Mouse (Mus musculus): Measurements from ENCODE around the gene Syt8.
"Not testable (repeated sequence)": the region's sequence is repeated elsewhere in the genome, so short reads cannot be mapped to it uniquely, and the experiment has no call there.

Syt8 gene

DNA sequence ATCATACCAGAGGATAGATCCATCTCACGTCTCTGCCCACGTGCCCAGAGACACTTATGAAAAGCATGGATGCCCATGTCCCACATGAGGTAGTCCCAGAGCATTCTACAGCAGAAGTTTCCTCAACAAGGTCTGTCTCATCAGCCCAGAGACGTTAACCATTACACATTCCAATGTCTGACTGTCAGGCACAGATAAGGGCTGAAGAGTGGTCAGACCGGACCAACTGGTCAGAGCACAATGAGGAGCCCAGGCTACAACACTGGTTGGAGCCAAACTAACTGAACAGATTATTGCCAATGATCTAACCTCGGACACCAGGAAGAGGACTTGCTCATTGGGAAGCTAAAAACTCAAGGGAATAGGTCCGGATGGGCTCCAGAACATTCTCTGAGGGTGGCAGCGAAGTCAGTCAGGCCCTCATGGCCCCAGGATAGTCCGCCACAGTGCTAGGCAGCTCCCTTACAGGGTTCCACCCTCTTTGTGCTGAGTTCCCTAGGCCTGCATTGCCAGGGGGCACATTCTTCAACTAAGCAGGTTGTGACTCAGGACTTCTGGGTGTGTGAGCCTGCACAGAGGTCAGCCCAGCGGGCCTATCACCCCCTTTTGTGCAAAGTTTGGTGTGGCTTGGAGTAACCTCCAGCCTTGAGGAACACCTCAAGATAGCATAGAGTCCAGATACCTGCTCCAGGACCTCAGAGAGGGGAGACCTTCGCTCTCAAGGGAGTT is at the start of gene Syt8:
Syt8 (plus strand) TSS at position 714 of the 729 bp plus-strand sequence.
- no peak for DNase-seq (ENCODE audit: low read depth, low spot score)

DNA sequence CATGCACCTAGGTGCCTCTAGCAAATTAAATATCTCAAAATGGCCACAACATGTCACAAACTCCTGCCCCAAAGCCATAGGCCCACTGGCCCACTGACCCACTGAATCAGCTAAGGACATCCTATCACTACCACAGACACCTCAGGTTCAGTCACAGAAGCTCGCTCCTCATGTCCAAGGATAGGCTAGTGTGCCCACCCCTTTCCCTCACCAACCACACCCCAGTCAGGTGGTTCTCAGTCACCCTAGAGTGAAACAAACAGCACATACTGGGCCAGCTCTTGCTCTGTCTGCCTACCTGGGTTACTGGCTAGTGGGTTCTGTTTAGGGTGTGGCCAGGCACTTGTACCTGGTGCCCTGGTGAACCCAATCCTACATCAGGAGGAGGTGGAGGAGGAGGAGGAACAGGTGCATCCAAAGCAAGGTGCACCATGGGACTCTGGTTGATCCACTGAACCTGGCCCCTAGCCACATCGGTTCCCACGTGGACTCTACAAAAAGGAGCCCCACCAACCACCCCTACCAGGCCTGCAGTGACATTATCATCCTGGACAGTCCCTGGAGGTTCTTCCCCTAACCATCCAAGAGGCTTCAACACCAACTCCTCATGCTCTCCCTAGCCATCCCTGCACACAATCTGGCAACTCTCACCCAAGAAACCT is 48.8 kb upstream of the Syt8 start:
- no peak for DNase-seq (ENCODE audit: low read depth, low spot score)

DNA sequence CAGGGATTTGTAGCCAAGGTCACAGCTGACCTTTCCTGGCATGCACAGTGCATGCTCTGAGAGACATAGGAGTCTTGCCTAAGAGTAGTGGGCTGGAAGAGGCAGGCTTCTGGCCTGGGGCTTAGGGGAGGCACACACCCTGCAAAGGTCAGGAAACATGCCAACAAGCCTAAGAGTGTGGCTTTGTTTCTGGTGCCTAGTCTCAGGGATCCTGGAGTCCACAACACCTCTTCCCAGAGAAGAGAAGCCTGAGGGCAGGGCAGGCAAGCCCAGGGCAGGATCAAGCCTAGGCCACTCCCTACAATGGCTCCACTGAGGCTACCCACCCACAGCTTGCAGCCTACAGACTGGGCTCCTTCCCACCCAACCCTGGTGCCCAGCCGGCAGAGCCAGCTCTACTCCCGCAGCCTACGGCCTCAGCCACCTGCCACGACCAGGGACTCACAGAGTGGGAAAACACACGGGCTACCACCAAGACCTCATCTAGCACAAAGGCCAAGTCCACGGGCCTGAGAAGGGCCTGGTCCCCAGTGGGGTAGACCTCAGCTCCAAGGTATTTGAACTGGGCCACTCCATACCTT is 47.9 kb upstream of the Syt8 start:
- no peak for DNase-seq (ENCODE audit: low read depth, low spot score)

DNA sequence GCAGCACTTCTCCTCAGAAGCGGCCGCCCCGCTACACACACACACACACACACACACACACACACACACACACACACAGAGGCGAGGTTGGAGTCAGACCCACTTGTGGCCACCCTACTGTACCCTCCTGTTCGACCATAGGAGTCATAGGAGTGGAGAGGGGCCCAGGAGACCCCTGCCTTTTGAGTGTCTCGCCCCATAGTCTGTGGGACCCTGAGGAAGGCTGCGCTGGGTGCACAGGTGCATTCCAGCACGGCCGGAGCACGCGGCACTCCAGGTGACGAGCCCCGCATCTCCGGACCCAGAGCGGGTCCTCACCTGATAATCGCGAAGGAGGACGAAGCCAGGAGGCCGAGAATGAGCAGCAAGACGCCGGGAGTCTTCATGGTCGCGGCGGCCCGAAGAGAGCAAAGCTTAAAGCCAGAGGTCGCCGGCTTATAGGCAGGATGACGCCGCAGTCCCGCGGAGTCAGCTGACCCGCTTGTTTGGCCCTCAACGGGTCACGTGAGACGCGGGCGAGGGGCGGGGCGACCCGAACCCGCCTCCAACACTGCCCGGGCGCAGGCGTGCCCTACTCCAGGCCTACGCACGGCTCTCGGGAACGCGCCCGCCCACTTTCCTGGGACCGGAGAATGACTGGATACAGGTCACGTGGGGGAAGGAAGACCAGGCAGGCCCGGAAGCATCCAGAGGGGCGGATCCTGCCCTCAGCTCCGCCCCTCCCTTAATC is 47.1 kb upstream of the Syt8 start, which contains the start of gene Ctsd:
Ctsd (minus strand) TSS at position 620 of the 730 bp plus-strand sequence.
- DNase-seq (ENCODE audit: low read depth, low spot score), result peak; percentile 92

DNA sequence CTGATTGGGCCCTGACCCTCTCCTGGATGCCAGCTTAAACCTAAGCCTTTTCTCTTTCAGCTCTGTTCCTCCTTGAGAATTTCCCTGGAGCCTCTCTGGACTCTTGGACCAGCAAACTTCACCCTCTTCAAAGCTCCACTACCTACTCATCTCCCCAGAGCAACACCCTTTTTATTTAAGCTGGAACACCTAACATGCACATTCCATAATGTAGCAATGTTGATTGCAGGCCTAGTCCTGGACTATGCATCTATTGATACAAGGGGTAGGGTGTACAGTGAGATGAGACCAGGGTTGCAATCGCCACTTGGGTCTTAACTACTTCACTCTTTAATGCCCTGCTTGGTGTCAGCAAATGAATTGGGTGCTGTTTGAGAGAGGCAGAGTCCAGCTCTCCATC is 46.5 kb upstream of the Syt8 start:
- peak; percentile 27 for DNase-seq (ENCODE audit: low read depth, low spot score)

DNA sequence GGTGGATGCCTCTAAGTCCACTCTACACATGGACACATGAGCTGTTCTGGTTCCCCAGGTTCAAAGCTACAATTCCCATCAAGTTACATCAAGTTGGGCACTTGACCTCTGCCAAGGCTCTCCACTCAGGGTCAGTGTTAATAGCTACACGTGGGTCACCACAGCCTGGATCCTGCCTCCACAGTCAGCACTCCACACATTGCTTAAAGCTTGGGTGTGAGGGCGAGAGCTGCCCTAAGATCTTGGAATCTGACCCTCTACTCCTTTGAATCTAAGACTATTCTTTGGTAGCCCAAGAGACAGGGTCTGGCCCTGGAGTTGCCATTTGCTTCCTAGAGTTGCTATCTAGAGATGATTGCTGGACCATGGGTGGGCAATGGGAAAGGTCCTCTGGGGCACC is 45.9 kb upstream of the Syt8 start:
- DNase-seq (ENCODE audit: low read depth, low spot score), result no peak

DNA sequence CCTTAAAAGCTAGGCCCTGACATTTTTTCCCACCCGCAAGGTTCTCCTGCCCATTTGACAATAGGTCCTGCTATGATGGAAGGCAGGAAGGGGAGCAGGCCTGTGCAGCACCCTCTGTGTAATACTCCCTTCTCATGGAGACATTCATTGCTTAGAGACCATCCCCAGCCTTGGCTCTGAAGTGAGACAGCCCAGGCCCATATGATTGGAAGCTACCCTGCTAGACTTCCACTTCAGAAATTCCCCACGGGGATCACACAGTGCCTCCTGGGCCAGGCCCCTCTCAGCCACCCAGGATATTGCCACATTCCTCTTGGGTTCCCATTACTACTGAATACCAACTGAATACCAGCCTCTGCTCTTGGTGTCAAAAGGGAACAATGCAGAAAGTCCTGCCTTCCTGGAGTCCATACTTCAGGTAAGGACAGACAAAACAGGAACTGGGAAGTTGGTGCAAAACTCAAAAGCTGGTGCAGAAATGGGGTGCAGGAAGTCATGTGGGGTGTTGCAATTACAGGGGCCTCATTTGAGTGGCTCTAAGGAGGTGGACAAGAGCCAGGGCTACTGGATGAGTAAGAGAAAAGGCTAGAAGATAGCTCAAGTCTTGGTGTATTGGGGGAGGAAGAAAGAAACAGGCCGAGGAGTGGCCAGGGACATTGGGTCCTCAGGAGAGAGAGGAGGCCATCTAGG is 44.5 kb upstream of the Syt8 start:
- DNase-seq (ENCODE audit: low read depth, low spot score), result no peak

DNA sequence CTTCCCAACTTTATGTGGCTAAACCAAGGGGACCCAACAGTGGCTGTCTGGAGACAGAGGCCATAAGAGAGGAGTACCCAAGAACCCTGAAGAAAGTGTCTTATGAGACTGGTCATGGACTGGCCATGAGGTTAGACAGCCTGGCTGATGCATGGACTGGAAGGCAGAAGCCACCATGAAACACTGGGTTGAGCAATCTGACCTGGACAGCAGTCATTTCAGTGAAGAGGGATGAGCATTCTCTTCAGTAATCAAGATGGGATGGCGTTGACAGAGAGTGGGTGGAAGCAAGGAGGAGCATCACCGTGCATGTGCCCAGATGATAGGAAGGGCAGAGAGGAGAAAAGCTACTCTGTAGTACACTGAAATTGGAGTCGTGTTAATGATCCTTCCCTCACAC is 43.5 kb upstream of the Syt8 start:
- no peak for DNase-seq (ENCODE audit: low read depth, low spot score)

DNA sequence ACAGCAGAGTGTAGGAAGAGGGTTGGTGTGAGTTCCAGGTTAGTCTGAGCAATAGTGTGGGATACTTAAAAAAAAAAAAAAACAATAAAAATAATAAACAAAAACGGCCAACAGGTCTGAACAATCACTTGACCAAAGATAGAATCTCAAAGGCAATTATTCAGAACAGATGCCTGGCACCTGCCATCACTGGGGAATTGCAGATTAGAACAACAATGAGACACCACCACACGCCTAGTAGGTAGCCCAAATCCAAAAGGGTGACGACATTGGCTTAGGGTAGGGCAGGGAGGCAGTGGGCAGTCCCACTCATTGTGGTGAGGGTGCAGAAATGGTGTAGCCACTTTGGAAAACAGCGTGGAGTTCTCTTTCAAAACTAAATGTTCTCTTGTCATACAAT is 43.0 kb upstream of the Syt8 start:
- no peak for DNase-seq (ENCODE audit: low read depth, low spot score)

DNA sequence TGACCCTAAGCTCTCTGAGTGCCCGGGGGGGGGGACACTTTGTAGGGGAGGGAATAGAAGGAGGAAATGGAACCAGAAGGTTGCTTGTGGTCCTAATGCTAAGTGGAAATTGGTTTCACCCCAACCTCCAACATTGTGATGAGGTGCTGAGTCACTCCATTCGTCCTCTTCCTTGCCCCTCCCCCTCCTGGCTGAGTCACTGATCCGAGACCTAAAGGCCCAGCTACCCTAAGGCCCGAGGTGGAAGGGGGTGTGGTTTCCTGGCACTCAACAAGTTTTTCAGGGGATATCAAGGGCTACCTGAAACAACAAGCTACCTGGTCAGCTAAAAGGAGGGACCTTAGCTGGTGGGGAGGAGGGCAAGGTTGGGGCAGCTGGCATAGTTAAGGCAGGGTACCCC is 41.5 kb upstream of the Syt8 start:
- peak; percentile 40 for DNase-seq (ENCODE audit: low read depth, low spot score)

DNA sequence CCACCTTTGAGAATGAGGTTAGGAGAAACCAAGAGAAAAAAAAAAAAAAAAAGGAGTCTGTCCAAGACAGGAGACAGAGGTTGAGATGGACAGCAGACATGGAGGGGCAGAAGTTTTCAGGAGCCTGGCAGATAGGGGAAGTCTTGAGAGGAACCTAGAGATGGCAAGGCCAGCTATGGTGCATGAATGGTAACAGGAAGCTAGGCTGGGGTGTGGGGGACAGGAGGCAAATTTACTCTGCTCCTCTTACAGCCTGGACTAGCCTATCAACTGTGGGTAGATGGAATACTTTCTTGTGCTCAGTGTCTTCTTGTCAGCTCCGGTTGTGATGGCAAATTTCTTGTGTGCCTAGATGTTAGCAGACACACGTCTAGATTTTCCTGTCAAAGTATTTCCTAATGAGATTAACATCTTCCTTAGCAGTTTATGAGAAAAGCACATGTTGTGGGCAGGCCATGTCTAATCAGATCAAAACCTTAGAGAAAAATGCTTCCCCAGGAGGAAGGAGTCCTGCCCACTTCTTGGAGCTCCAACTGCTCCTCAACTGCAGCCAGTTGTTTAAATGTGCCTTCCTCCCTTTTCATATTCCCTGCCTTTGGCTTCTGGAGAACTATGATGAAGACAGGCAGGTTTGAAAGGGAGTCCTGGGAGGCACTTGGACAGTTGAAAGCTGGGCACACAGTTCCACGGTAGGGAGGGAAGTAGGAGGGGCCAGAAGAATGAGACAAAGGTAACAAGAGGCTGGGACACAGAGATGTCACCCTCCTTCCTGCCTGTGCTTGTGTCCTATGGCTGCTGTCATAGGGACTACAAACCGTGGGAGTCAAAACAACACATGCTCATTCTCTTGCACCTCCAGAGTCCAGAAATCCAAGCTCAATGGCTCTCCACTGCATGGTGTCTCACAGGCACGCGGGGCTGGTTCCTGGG is 40.1 kb upstream of the Syt8 start:
- DNase-seq (ENCODE audit: low read depth, low spot score), result no peak

DNA sequence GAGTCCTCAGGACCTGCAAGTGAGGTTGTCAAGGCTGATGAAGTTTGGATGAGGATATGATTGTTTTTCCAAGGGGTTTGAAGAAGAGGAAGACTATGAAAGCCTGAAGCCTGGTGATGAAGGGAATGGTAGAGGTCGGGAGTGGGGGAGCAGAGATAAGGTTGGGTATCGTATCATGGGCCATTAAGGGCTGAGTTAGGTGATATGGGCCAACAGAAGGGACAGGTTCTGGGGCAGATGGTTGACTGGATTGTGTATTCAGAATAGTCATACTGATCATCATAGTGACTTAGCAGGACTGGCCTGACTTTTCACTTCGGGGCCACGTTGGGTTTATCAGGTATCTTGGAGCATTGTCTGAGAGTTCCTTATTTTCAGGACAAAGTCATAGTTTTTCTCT is 39.2 kb upstream of the Syt8 start:
- no peak for DNase-seq (ENCODE audit: low read depth, low spot score)

DNA sequence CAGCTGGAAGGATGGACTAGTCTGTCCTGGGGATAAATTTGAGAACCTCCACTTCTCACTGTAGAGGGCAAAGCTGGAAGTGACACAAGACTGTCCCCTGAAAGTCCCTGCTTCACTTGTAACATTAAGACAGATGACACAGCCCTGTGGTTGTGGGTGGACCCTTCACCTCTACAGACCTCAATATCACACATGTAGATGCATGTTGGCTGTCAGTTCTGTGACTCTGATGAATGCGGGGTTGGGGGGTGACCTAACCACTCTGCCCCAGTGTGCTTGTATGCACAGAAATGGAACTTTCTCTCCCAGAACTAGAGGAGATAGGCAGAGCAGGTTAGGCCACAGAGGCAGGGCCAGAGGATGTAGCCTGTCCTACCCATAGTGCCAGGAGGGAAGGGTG is 38.0 kb upstream of the Syt8 start:
- DNase-seq (ENCODE audit: low read depth, low spot score), result no peak

DNA sequence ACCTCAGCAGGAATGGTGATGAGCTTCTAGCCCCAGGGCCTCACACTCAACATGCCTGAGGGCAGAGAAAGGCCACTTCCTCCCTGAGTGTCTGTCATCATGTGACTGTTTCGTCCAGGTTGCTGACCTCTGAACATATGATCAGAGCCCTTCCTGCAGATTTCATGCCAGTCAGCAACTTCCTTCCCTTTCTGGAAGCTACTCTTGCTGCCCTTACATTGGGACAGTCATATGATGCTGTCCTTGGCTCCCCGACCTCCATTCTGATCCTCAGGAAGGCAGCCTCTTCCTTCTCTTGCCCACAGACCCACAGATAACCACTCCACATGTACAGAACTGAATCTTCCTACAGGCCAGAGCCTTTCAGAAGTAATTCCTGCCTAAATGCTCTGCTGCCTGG is 36.6 kb upstream of the Syt8 start:
- no peak for DNase-seq (ENCODE audit: low read depth, low spot score)

DNA sequence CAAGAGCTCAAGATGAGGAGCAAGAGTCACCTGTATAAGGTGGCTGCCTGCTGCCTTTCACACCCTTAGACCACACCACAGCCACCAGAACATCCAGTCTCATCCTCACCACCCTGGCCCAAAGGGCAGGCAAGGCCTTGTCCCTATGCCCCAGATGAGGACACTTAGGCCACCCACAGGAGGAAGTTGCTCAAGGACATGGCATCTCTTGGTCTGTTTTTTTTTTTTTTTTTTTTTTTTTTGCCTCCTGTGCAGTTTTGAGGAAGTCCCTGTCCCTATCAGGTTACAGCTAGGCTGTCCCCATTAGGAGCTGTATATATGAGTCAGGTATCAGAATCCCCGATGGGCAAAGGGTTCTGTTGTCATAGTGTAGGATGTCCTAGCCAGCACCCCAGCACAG is 35.4 kb upstream of the Syt8 start:
- no peak for DNase-seq (ENCODE audit: low read depth, low spot score)

DNA sequence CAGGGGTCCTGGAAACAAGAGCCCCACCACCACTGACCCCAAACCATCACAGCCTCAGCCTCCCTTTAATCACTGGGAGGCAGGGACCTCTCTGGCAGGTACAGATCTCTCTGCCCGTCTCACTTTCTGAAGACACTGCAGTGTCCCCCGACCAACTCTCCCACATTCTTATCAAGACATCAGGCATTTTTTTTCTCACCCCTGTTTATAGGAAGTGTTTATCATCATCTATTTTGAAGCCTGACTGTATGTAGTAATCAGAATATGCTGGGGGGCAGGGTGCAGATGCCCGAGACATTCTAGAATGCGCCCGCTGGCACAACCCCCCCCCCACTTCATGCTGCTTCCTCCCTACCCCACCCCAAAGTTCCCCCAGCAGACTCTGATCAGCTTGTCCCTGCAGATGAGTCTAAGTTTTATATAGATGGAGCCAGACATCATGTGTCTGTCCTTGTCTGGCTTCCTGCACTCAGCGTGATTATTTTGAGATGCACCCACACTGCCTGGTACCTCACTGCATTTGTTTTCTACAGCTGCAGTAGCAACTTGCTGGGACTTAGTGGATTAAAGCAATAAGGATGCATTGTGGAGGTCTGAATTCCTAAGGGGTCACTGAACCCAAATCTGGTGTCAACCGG is 34.4 kb upstream of the Syt8 start:
- DNase-seq (ENCODE audit: low read depth, low spot score), result no peak

DNA sequence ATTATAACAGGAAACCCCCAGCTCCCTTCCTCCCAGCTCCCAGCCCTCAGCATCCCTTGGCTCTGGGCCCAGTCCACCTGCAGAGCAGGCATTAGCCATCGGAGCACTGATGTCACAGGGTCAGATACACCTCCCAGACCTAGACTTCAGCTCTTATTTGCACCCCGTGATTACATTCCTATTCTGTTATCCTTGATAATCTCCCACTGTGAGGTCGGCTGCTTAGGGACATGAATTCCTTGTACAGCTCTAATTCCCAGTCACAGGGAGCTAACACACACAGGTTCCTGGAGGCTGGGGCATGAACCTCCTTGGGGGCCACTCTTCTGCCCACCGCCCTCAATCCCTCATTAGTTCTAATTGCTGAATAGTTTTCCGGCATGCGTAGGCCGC is 33.9 kb upstream of the Syt8 start:
- no peak for DNase-seq (ENCODE audit: low read depth, low spot score)

DNA sequence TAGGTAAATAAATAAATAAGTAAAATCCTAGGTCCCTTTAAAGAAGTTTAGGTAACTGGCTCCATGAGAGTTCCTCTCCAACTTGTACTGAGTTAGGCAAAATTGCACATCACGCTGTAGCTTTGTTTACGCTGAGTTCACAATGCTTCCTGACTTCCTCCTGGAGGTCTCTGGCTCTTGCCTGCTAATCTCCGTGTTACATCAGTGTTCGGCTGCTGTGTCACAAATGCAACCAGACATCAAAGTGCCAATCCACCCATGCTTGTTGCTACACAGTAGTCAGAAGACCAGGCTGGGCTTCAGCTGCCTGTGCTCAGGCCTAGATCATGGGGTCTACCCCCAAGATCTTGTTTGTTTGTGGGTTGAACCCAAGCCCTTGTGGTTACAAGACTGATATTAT is 31.1 kb upstream of the Syt8 start:
- no peak for DNase-seq (ENCODE audit: low read depth, low spot score)

DNA sequence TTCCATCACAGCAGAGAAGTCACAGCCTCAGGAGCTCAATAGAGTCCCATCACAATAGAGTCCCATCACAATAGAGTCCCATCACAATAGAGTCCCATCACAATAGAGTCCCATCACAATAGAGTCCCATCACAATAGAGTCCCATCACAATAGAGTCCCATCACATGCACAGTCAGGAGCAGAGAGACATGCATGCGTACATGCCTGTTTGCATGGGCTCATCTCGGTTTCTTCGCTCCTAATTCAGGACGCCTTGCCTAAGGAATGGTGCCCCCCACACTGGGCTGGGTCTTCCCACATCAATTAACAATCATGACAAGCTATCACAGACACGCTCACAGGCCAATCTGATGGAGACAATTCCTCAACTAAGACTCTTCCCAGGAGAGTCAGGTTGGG is 29.5 kb upstream of the Syt8 start:
- not testable (repeated sequence) for DNase-seq (ENCODE audit: low read depth, low spot score)

DNA sequence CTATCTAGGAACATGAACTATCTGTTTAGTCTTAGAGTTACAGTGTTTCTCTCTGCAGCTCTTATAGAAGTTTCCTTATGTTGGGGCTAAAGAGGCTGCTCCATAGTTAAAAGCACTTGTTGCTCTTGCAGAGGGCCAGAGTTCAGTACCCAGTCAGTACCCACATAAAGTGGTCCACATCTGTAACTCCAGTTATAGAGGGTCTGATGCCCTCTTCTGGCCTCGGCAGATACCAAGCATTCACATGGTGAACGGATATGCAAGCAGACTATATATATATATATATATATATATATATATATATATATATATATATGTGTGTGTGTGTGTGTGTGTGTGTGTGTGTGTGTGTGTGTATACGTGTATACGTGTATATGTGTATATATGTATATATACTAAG is 26.7 kb upstream of the Syt8 start:
- peak; percentile 50 for DNase-seq (ENCODE audit: low read depth, low spot score)
